Mouse (Mus musculus) adrenal gland, adult 18-20 months (tissue): ENCODE data around the gene Plpp4. TPM values are rescaled to one million over a fixed set of nuclear protein-coding genes. Genes with fewer than 3 reads are reported as not detected.

Experiments used
- DNase-seq, 2 experiments: peaks; one replicate each; pipeline ENCODE4 v3.0.0; 2021 to 2022; ENCODE audit warnings: low spot score in 2 of 2
- total RNA-seq, 2 experiments: library from RNA; stranded (reverse); gene quantifications; 1 replicate in 1 of 2; 2 replicates in 1 of 2; pipeline ENCODE4 v1.2.3; 2021

The Plpp4 gene
- total RNA-seq, 2 experiments from 2014 or later: not detected

GRCm38 (mm10) chr7:129293211-129293610 lies 36.4 kb downstream of the Plpp4 start:
- DNase-seq: no peak

- DNase-seq: no peak
Measured at GRCm38 (mm10) chr7:129301622-129302021, 44.8 kb downstream of the Plpp4 start.

GRCm38 (mm10) chr7:129303356-129303755 lies 46.5 kb downstream of the Plpp4 start:
- DNase-seq: no peak

- peak in 1 of 2 experiments; percentile 7 for DNase-seq
Measured at GRCm38 (mm10) chr7:129307042-129307825, 50.4 kb downstream of the Plpp4 start.

- no peak for DNase-seq
Measured at GRCm38 (mm10) chr7:129308661-129309060, 51.8 kb downstream of the Plpp4 start.

- no peak for DNase-seq
Measured at GRCm38 (mm10) chr7:129312521-129312920, 55.7 kb downstream of the Plpp4 start.

- DNase-seq: no peak
Measured at GRCm38 (mm10) chr7:129313969-129314368, 57.1 kb downstream of the Plpp4 start.

- DNase-seq: no peak
Measured at GRCm38 (mm10) chr7:129340096-129340495, 83.3 kb downstream of the Plpp4 start.

- DNase-seq: no peak
Measured at GRCm38 (mm10) chr7:129355561-129355960, 98.7 kb downstream of the Plpp4 start.

- DNase-seq: no peak
Measured at GRCm38 (mm10) chr7:129375306-129375705, 118.5 kb downstream of the Plpp4 start.

GRCm38 (mm10) chr7:129385149-129385548 lies 128.3 kb downstream of the Plpp4 start:
- no peak for DNase-seq

- no peak for DNase-seq
Measured at GRCm38 (mm10) chr7:129392835-129393489, 136.1 kb downstream of the Plpp4 start.

- DNase-seq: no peak
Measured at GRCm38 (mm10) chr7:129396561-129396960, 139.7 kb downstream of the Plpp4 start.

- DNase-seq: no peak
Measured at GRCm38 (mm10) chr7:129399071-129399470, 142.2 kb downstream of the Plpp4 start.

GRCm38 (mm10) chr7:129402695-129403364 lies 146.0 kb downstream of the Plpp4 start:
- DNase-seq: no peak

- no peak for DNase-seq
Measured at GRCm38 (mm10) chr7:129406069-129406468, 149.2 kb downstream of the Plpp4 start.

GRCm38 (mm10) chr7:129412695-129413094 lies 155.9 kb downstream of the Plpp4 start:
- no peak for DNase-seq

GRCm38 (mm10) chr7:129415179-129415578 lies 158.3 kb downstream of the Plpp4 start:
- DNase-seq: no peak

GRCm38 (mm10) chr7:129421181-129421580 lies 164.3 kb downstream of the Plpp4 start:
- no peak for DNase-seq

- DNase-seq: peak; percentile 18 to 24
Measured at GRCm38 (mm10) chr7:129425554-129425953, 168.7 kb downstream of the Plpp4 start.

GRCm38 (mm10) chr7:129428794-129429193 lies 172.0 kb downstream of the Plpp4 start:
- no peak for DNase-seq

- no peak for DNase-seq
Measured at GRCm38 (mm10) chr7:129429903-129430302, 173.1 kb downstream of the Plpp4 start.
